Mouse (Mus musculus): ENCODE data around the gene Tgif1. TPM values are rescaled to one million over a fixed set of nuclear protein-coding genes. Genes with fewer than 3 reads are reported as not detected.
"Not testable (repeated sequence)": the region's sequence is repeated elsewhere in the genome, so short reads cannot be mapped to it uniquely, and the experiment has no call there.

Gene Tgif1
- total RNA-seq, 2 experiments from 2014 or later, result 1.5 to 1.6 TPM

GRCm38 (mm10) chr17:70848511-70849398 lies 4.6 kb downstream of the Tgif1 start:
- no peak for TF ChIP-seq CTCF (IDR thresholded peaks at IDR 0.05)
- intact Hi-C loops (cut with DNase I), result no loop called here
- peak overlapping the region; percentile 25; the same call in 1 of the 2 replicates for H3K27ac ChIP-seq
- peak overlapping the region; percentile 55 for H3K4me3 ChIP-seq
- no peak for DNase-seq (ENCODE audit: extremely low spot score in 1 of 2, low spot score in 2 of 2)

DNA sequence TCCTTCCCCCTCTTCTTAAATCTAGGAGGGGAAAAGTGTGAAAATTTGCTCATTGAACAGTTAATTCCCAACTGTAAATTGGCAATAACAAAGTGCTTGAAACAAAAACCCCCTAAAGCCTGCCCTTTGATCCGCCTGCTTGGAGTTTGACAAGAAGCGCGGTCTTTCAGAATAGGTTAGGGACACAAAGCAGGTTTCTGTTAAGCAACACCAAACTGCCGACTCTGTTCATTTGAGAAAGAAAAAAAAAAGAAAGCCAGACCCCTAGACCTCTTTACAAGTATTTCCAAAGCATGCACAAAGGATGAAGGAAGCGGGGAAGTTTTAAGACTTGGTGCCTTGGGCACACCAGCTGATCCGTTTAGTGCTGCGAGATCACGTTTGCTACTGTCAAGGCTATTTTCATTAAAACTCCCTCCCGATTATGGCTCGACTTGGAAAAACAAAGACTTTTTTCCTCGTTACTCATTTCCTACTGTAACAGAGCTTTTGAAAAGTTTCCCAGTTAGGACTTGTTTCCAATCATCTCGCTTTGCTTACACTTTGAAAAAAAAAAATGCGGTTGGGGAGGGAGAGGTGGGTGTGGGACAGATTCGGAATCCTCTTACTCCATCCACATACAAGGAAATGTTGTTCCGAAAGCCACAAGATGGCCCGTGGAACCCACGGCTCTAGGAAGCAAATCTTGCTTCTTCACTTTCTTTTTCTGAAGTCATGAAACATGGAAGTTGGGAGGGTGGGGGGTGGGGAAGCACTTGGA lies 5.4 kb downstream of the Tgif1 start:
- no peak overlapping the region for H3K27ac ChIP-seq
- no peak for DNase-seq (ENCODE audit: extremely low spot score in 1 of 2, low spot score in 2 of 2)
- intact Hi-C loops (cut with DNase I), result loop anchor here (2.0 kb wide), 1 partner anchor 121 kb away; no protein-coding TSS in a partner anchor
- no peak for TF ChIP-seq CTCF (IDR thresholded peaks at IDR 0.05)
- peak overlapping the region; percentile 55; the same call in 1 of the 2 replicates for H3K4me3 ChIP-seq

DNA sequence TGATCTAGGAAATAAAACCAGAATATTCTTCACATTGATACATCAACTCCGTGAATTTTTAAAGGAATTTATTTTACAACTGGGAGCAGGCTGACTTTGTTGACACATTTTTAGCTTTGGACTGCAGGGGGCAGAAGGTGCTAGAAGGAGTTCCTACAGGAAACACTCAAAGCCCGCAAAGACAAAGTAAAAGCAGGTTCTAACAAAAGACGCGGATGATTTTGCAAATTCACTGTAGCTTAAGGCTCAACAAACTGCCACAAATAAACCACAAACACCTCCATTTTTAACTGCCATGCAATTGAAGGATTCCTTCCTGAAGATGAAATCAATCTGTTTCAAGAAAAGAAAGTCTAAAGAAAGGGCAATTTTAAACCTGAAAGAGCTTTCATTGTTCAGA lies 6.3 kb downstream of the Tgif1 start:
- Histone ChIP-seq H3K4me3 (no peak overlapping the region), H3K27ac (no peak overlapping the region)
- DNase-seq (ENCODE audit: extremely low spot score in 1 of 2, low spot score in 2 of 2), result no peak
- intact Hi-C loops (cut with DNase I), result loop anchor here (2.0 kb wide), 1 partner anchor 122 kb away; no protein-coding TSS in a partner anchor
- peak; percentile 58 for TF ChIP-seq CTCF (IDR thresholded peaks at IDR 0.05)

DNA sequence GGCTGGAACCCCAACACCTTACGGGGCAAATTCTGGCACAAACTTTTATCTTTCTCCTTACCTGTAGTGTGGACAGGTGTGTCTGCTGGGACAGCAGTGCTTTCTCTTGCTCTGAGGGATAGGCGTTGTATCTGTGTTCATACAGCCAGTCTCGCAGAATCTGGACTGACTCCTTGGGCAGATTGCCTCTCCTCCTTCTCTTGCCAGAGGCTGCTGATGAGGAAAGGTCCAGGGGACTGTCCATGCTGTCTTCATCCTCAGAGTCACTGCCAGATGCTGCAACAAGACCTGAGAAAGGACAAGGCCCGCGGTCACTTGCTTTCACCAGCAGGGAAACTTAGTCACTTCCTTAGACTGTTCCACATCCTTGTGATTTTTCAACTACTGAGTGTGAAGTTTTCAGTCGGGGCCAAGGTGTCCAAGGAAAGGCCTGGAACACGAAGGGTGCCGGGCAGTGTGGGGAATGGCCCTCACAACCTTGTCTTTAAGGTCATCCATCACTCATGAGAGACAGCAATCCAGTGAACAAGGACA lies 7.2 kb downstream of the Tgif1 start:
- H3K4me3 ChIP-seq, result no peak overlapping the region
- DNase-seq (ENCODE audit: extremely low spot score in 1 of 2, low spot score in 2 of 2), result no peak
- H3K27ac ChIP-seq, result no peak overlapping the region
- TF ChIP-seq CTCF (IDR thresholded peaks at IDR 0.05), result no peak
- intact Hi-C loops (cut with DNase I), result loop anchor here (2.0 kb wide), 1 partner anchor 123 kb away; no protein-coding TSS in a partner anchor

- intact Hi-C loops (cut with DNase I), result no loop called here
Observed at GRCm38 (mm10) chr17:70845543-70845942, 7.8 kb downstream of the Tgif1 start.

GRCm38 (mm10) chr17:70844971-70845370 lies 8.4 kb downstream of the Tgif1 start:
- no peak for DNase-seq (ENCODE audit: extremely low spot score in 1 of 2, low spot score in 2 of 2)
- intact Hi-C loops (cut with DNase I), result no loop called here
- Histone ChIP-seq H3K4me3 (no peak overlapping the region), H3K27ac (no peak overlapping the region)
- no peak for TF ChIP-seq CTCF (IDR thresholded peaks at IDR 0.05)

More at GRCm38 (mm10) chr17:70845543-70845942, 7.8 kb downstream of the Tgif1 start:
- no peak for DNase-seq (ENCODE audit: extremely low spot score in 1 of 2, low spot score in 2 of 2)
- no peak for TF ChIP-seq CTCF (IDR thresholded peaks at IDR 0.05)
- Histone ChIP-seq H3K27ac (no peak overlapping the region), H3K4me3 (no peak overlapping the region)

DNA sequence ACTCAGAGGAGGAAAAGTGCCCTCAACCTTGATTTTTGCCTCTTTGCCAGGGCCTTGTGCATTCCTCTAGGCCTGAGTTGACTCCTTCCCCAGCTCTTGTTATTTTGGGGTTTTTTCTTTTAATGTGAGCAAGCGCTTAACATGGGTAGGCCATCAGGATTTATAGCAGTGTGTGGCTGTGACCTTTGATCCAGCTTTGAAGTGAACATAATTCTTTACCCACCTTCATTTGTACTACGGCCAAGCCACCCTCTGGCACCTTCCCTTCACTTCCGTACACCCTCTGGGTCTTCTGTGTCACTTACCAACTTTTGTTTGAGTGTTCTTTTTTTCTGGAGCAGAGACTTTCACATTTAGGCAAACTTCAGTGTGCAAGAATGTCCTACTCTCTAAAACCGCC lies 10.1 kb downstream of the Tgif1 start:
- no peak for TF ChIP-seq CTCF (IDR thresholded peaks at IDR 0.05)
- intact Hi-C loops (cut with DNase I), result no loop called here
- Histone ChIP-seq H3K4me3 (no peak overlapping the region), H3K27ac (no peak overlapping the region)
- DNase-seq (ENCODE audit: extremely low spot score in 1 of 2, low spot score in 2 of 2), result no peak

- no peak for TF ChIP-seq CTCF (IDR thresholded peaks at IDR 0.05)
- intact Hi-C loops (cut with DNase I), result no loop called here
- Histone ChIP-seq H3K27ac (no peak overlapping the region), H3K4me3 (no peak overlapping the region)
- DNase-seq (ENCODE audit: extremely low spot score in 1 of 2, low spot score in 2 of 2), result no peak
Observed at GRCm38 (mm10) chr17:70838533-70838932, 14.8 kb downstream of the Tgif1 start.

- intact Hi-C loops (cut with DNase I), result no loop called here
- TF ChIP-seq CTCF (IDR thresholded peaks at IDR 0.05), result no peak
- no peak for DNase-seq (ENCODE audit: extremely low spot score in 1 of 2, low spot score in 2 of 2)
- no peak overlapping the region for H3K27ac ChIP-seq
- no peak overlapping the region for H3K4me3 ChIP-seq
Observed at GRCm38 (mm10) chr17:70838031-70838430, 15.3 kb downstream of the Tgif1 start.

DNA sequence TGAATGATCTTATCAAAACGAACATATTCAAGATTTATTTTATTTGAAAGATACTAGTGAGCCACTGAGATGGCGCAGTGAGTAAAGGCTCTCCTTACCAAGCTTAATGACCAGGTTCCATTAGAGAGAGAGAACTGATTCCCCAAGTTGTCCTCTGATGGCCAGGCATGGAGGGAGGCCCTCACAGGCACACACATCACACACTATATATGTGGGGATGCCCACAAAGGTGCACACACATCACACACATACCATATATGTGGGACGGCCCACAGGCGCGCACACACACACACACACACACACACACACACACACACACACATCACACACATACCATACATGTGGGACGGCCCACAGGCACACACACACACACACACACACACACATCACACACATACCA lies 15.9 kb downstream of the Tgif1 start:
- H3K27ac ChIP-seq; DNase-seq (ENCODE audit: extremely low spot score in 1 of 2, low spot score in 2 of 2); intact Hi-C loops (cut with DNase I); H3K4me3 ChIP-seq: not testable (repeated sequence)

- TF ChIP-seq CTCF (IDR thresholded peaks at IDR 0.05), result no peak
- DNase-seq (ENCODE audit: extremely low spot score in 1 of 2, low spot score in 2 of 2), result no peak
- intact Hi-C loops (cut with DNase I), result no loop called here
- Histone ChIP-seq H3K27ac (no peak overlapping the region), H3K4me3 (no peak overlapping the region)
Observed at GRCm38 (mm10) chr17:70836820-70837219, 16.5 kb downstream of the Tgif1 start.
